Mouse (Mus musculus): Measurements from ENCODE around the gene Olfr1339. TPM values are rescaled to one million over a fixed set of nuclear protein-coding genes. Genes with fewer than 3 reads are reported as not detected.

The Olfr1339 gene
- polyA plus RNA-seq (2014; fragmentation: Nextera tagmentation; extraction: Ambion mirVana) = not detected in 2 replicates

DNA sequence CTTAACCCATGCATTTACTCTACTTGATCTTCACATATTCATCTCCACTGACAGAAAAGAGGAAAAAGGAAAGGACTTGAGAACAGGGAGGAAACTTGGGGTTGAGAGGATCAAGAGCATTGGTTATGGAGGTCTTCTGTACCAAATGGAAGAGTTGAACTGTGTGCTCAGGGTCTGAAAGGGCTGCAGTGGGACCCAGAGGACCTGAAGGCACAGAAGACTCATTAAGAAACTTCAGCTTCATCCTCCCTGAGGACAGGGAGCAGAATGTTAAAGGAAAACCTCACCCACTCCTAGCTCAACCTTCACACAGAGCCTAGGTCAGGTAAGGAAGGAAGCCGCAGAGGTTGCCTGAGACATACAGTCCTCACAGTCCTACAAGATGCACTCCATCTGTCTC, at the start of gene Olfr1339:
Gene Olfr1339, plus strand, starts transcription at position 301 of the 400 bp plus-strand sequence.
- Histone ChIP-seq H3K9me3 (replicated peaks; ENCODE audit: control insufficient read depth, low read length) (no peaks in the 10 kb centered on the region), H3K4me3 (ENCODE audit: low read depth, low read length) (no peak within 1 kb of the TSS), H3K27ac (ENCODE audit: low read depth, low read length) (no peak within 1 kb of the TSS), H3K4me1 (ENCODE audit: control insufficient read depth, insufficient read depth, low read length) (no peaks in the 10 kb centered on the region), H3K27me3 (ENCODE audit: control insufficient read depth, insufficient read depth, low read length) (no peaks in the 10 kb centered on the region), H3K4me2 (no peak within 1 kb of the TSS), H3K9ac (ENCODE audit: low read depth, low read length) (no peak within 1 kb of the TSS), H3K36me3 (ENCODE audit: control insufficient read depth, insufficient read depth, low read length) (no peaks in the 10 kb centered on the region)
- 90% methylated on average over 1 of the region's 1 CpGs for WGBS (ENCODE audit: insufficient replicate concordance)
- no peak for ATAC-seq (replicated peaks; ENCODE audit: insufficient number of reproducible peaks, low FRiP score, low TSS enrichment)

DNA sequence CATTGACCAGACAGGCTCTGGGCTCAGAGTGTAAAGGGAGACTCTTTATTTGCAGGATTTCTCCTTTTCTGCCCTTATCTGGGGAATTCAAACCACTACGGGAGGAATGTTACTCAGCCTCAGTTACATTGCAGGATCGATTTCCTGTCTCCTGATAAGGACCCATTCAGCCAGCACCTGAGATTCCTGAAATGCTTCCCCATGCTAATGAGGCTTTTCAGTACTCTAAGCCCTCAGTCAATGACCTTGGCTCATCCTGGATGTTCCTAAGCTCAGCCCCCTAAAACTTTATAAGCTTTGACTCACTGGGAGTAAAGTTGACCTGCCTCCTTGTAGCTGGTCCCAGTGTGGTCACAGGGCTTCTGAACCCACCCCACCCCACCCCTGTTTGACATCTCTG, 44.9 kb upstream of the Olfr1339 start:
- Histone ChIP-seq H3K27me3 (ENCODE audit: control insufficient read depth, insufficient read depth, low read length) (no peaks in the 10 kb centered on the region), H3K4me2 (no peak overlapping the region), H3K4me3 (ENCODE audit: low read depth, low read length) (no peak overlapping the region), H3K9me3 (replicated peaks; ENCODE audit: control insufficient read depth, low read length) (no peaks in the 10 kb centered on the region), H3K9ac (ENCODE audit: low read depth, low read length) (no peak overlapping the region), H3K4me1 (ENCODE audit: control insufficient read depth, insufficient read depth, low read length) (no peaks in the 10 kb centered on the region), H3K27ac (ENCODE audit: low read depth, low read length) (no peak overlapping the region), H3K36me3 (ENCODE audit: control insufficient read depth, insufficient read depth, low read length) (no peaks in the 10 kb centered on the region)
- ATAC-seq (replicated peaks; ENCODE audit: insufficient number of reproducible peaks, low FRiP score, low TSS enrichment) = no peak
- 13% methylated on average over 2 of the region's 2 CpGs for WGBS (ENCODE audit: insufficient replicate concordance)

GRCm38 (mm10) chr4:118692412-118692973, 39.5 kb upstream of the Olfr1339 start, which contains the start of gene Olfr1342:
Gene Olfr1342 (minus strand): TSS chr4:118692756.
- Histone ChIP-seq H3K27ac (ENCODE audit: low read depth, low read length) (no peak within 1 kb of the TSS), H3K36me3 (ENCODE audit: control insufficient read depth, insufficient read depth, low read length) (no peaks in the 10 kb centered on the region), H3K4me2 (no peak within 1 kb of the TSS), H3K9me3 (replicated peaks; ENCODE audit: control insufficient read depth, low read length) (no peaks in the 10 kb centered on the region), H3K4me3 (ENCODE audit: low read depth, low read length) (no peak within 1 kb of the TSS), H3K9ac (ENCODE audit: low read depth, low read length) (no peak within 1 kb of the TSS), H3K27me3 (ENCODE audit: control insufficient read depth, insufficient read depth, low read length) (no peaks in the 10 kb centered on the region), H3K4me1 (ENCODE audit: control insufficient read depth, insufficient read depth, low read length) (no peaks in the 10 kb centered on the region)
- ATAC-seq (replicated peaks; ENCODE audit: insufficient number of reproducible peaks, low FRiP score, low TSS enrichment) = no peak
- WGBS (ENCODE audit: insufficient replicate concordance) = 45% methylated on average over 12 of the region's 12 CpGs

- Histone ChIP-seq H3K27ac (ENCODE audit: low read depth, low read length) (no peak overlapping the region), H3K4me2 (no peak overlapping the region), H3K27me3 (ENCODE audit: control insufficient read depth, insufficient read depth, low read length) (no peaks in the 10 kb centered on the region), H3K9me3 (replicated peaks; ENCODE audit: control insufficient read depth, low read length) (no peaks in the 10 kb centered on the region), H3K9ac (ENCODE audit: low read depth, low read length) (no peak overlapping the region), H3K4me1 (ENCODE audit: control insufficient read depth, insufficient read depth, low read length) (no peaks in the 10 kb centered on the region), H3K4me3 (ENCODE audit: low read depth, low read length) (no peak overlapping the region), H3K36me3 (ENCODE audit: control insufficient read depth, insufficient read depth, low read length) (no peaks in the 10 kb centered on the region)
- 45% methylated on average over 2 of the region's 2 CpGs for WGBS (ENCODE audit: insufficient replicate concordance)
- no peak for ATAC-seq (replicated peaks; ENCODE audit: insufficient number of reproducible peaks, low FRiP score, low TSS enrichment)
Measured at GRCm38 (mm10) chr4:118693812-118694211, 38.2 kb upstream of the Olfr1339 start.

GRCm38 (mm10) chr4:118703223-118703622, 28.8 kb upstream of the Olfr1339 start, which contains the start of gene Olfr1341:
Gene Olfr1341 (plus strand): TSS chr4:118703523.
- whole genome bisulfite sequencing (ENCODE audit: insufficient replicate concordance) = 62% methylated on average over 3 of the region's 3 CpGs
- Histone ChIP-seq H3K27ac (ENCODE audit: low read depth, low read length) (no peak within 1 kb of the TSS), H3K4me1 (ENCODE audit: control insufficient read depth, insufficient read depth, low read length) (no peaks in the 10 kb centered on the region), H3K36me3 (ENCODE audit: control insufficient read depth, insufficient read depth, low read length) (no peaks in the 10 kb centered on the region), H3K27me3 (ENCODE audit: control insufficient read depth, insufficient read depth, low read length) (no peaks in the 10 kb centered on the region), H3K9ac (ENCODE audit: low read depth, low read length) (no peak within 1 kb of the TSS), H3K4me3 (ENCODE audit: low read depth, low read length) (no peak within 1 kb of the TSS), H3K9me3 (replicated peaks; ENCODE audit: control insufficient read depth, low read length) (no peaks in the 10 kb centered on the region), H3K4me2 (no peak within 1 kb of the TSS)
- no peak for ATAC-seq (replicated peaks; ENCODE audit: insufficient number of reproducible peaks, low FRiP score, low TSS enrichment)

DNA sequence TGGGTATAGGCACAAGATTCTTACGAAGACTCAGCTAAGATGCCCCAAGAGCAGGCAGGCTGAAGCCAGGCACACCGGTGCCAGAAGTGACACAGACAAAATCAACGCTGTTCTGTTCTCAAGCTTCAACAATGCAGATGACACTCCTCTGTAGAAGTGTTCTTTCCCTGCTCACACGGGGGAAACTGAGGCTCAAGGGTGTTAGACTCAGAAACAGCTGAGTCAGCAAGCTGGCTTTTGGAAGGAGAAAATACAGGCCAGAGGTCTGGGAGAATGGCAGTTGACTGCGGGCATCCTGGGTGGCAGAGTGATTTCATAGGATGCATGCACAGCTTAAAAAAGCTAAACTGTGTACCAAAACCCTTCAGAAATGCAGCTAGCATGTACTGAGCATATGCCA, 23.9 kb upstream of the Olfr1339 start:
- no peak for ATAC-seq (replicated peaks; ENCODE audit: insufficient number of reproducible peaks, low FRiP score, low TSS enrichment)
- Histone ChIP-seq H3K36me3 (ENCODE audit: control insufficient read depth, insufficient read depth, low read length) (no peaks in the 10 kb centered on the region), H3K27ac (ENCODE audit: low read depth, low read length) (no peak overlapping the region), H3K4me2 (no peak overlapping the region), H3K4me1 (ENCODE audit: control insufficient read depth, insufficient read depth, low read length) (no peaks in the 10 kb centered on the region), H3K9ac (ENCODE audit: low read depth, low read length) (no peak overlapping the region), H3K9me3 (replicated peaks; ENCODE audit: control insufficient read depth, low read length) (no peaks in the 10 kb centered on the region), H3K27me3 (ENCODE audit: control insufficient read depth, insufficient read depth, low read length) (no peaks in the 10 kb centered on the region), H3K4me3 (ENCODE audit: low read depth, low read length) (no peak overlapping the region)
- 74% methylated on average over 5 of the region's 5 CpGs for WGBS (ENCODE audit: insufficient replicate concordance)

- H3K27me3 ChIP-seq (ENCODE audit: control insufficient read depth, insufficient read depth, low read length) = no peaks in the 10 kb centered on the region
- no peak for ATAC-seq (replicated peaks; ENCODE audit: insufficient number of reproducible peaks, low FRiP score, low TSS enrichment)
- no peak overlapping the region for H3K27ac ChIP-seq (ENCODE audit: low read depth, low read length)
- no peaks in the 10 kb centered on the region for H3K4me1 ChIP-seq (ENCODE audit: control insufficient read depth, insufficient read depth, low read length)
- H3K9ac ChIP-seq (ENCODE audit: low read depth, low read length) = no peak overlapping the region
- no peaks in the 10 kb centered on the region for H3K36me3 ChIP-seq (ENCODE audit: control insufficient read depth, insufficient read depth, low read length)
- no peaks in the 10 kb centered on the region for H3K9me3 ChIP-seq (replicated peaks; ENCODE audit: control insufficient read depth, low read length)
- no peak overlapping the region for H3K4me2 ChIP-seq
- 47% methylated on average over 1 of the region's 1 CpGs for WGBS (ENCODE audit: insufficient replicate concordance)
- H3K4me3 ChIP-seq (ENCODE audit: low read depth, low read length) = no peak overlapping the region
Measured at GRCm38 (mm10) chr4:118711656-118712055, 20.3 kb upstream of the Olfr1339 start.

DNA sequence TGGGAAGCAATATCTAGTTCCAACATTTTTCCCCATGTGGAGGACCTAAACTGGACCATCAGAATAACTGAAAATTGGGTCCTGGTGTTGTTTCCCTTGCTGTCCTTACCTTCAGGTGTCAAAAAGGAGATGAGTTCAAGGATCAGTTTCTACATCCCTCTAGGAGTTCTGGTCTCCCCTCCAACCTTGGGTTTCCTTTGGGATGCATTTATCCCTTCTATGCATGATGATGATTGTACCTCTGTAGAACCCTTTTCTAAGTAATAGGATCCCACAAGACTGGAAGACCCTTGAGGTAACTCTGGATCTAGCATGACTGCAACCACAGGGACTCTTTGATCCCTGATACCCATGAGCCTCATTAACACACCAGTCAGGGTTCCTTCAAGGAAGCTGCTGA, 12.1 kb upstream of the Olfr1339 start, which contains the start of gene Olfr1340:
Gene Olfr1340, plus strand, starts transcription at position 301 of the 400 bp plus-strand sequence.
- Histone ChIP-seq H3K4me3 (ENCODE audit: low read depth, low read length) (no peak within 1 kb of the TSS), H3K27ac (ENCODE audit: low read depth, low read length) (no peak within 1 kb of the TSS), H3K27me3 (ENCODE audit: control insufficient read depth, insufficient read depth, low read length) (no peaks in the 10 kb centered on the region), H3K36me3 (ENCODE audit: control insufficient read depth, insufficient read depth, low read length) (no peaks in the 10 kb centered on the region), H3K4me1 (ENCODE audit: control insufficient read depth, insufficient read depth, low read length) (no peaks in the 10 kb centered on the region), H3K9me3 (replicated peaks; ENCODE audit: control insufficient read depth, low read length) (no peaks in the 10 kb centered on the region), H3K4me2 (no peak within 1 kb of the TSS), H3K9ac (ENCODE audit: low read depth, low read length) (no peak within 1 kb of the TSS)
- no peak for ATAC-seq (replicated peaks; ENCODE audit: insufficient number of reproducible peaks, low FRiP score, low TSS enrichment)

GRCm38 (mm10) chr4:118721742-118722483, 10.1 kb upstream of the Olfr1339 start:
- no peak for ATAC-seq (replicated peaks; ENCODE audit: insufficient number of reproducible peaks, low FRiP score, low TSS enrichment)
- H3K4me2 ChIP-seq = no peak overlapping the region
- whole genome bisulfite sequencing (ENCODE audit: insufficient replicate concordance) = 43% methylated on average over 10 of the region's 10 CpGs
- no peaks in the 10 kb centered on the region for H3K27me3 ChIP-seq (ENCODE audit: control insufficient read depth, insufficient read depth, low read length)
- no peak overlapping the region for H3K4me3 ChIP-seq (ENCODE audit: low read depth, low read length)
- no peak overlapping the region for H3K9ac ChIP-seq (ENCODE audit: low read depth, low read length)
- no peaks in the 10 kb centered on the region for H3K36me3 ChIP-seq (ENCODE audit: control insufficient read depth, insufficient read depth, low read length)
- no peaks in the 10 kb centered on the region for H3K9me3 ChIP-seq (replicated peaks; ENCODE audit: control insufficient read depth, low read length)
- H3K4me1 ChIP-seq (ENCODE audit: control insufficient read depth, insufficient read depth, low read length) = no peaks in the 10 kb centered on the region
- H3K27ac ChIP-seq (ENCODE audit: low read depth, low read length) = no peak overlapping the region
